Mouse (Mus musculus) kidney, embryonic 15.5 days (tissue): ENCODE measurements at regions not wholly inside any gene's neighbourhood (a gene's known extent, or its start where the extent isn't known, plus 50 kb on each side); places are given as distances from the start of the nearest gene placed in this dataset.
A peak's percentile ranks its signal among the peaks of the same experiment; 100 is the strongest.

Source experiments
- ATAC-seq: fragments of 200-750 bp; cut with Nextera tagmentation; replicated peaks from 2 replicates; pipeline ENCODE4 v1.8.0; 2017; ENCODE audit warnings: moderate TSS enrichment; ENCODE audit not compliant: low FRiP score
- H3K27ac ChIP-seq: fragments of 300-500 bp; sonication (generic); 2 replicates; pipeline ENCODE4 v1.5.1; 2015; ENCODE audit warnings: mild to moderate bottlenecking, inconsistent platforms
- H3K27me3 ChIP-seq: fragments of 300-500 bp; sonication (generic); 2 replicates; pipeline ENCODE4 v1.6.1; 2015; ENCODE audit warnings: inconsistent platforms
- H3K36me3 ChIP-seq: fragments of 300-500 bp; sonication (generic); 2 replicates; pipeline ENCODE4 v1.6.1; 2015; ENCODE audit warnings: inconsistent platforms
- H3K4me1 ChIP-seq: fragments of 300-500 bp; sonication (generic); 2 replicates; pipeline ENCODE4 v1.6.1; 2015; ENCODE audit warnings: inconsistent platforms
- H3K4me2 ChIP-seq: fragments of 300-500 bp; sonication (generic); 2 replicates; pipeline ENCODE4 v1.6.1; 2015; ENCODE audit warnings: moderate library complexity, mild to moderate bottlenecking, inconsistent platforms
- H3K4me3 ChIP-seq: fragments of 300-500 bp; sonication (generic); replicated peaks from 2 replicates; pipeline ENCODE4 v1.5.1; 2015; ENCODE audit warnings: mild to moderate bottlenecking, inconsistent platforms
- H3K9ac ChIP-seq: fragments of 300-500 bp; sonication (generic); 2 replicates; pipeline ENCODE4 v1.6.1; 2015; ENCODE audit warnings: mild to moderate bottlenecking, inconsistent platforms
- H3K9me3 ChIP-seq: fragments of 300-500 bp; sonication (generic); replicated peaks from 2 replicates; pipeline ENCODE4 v1.6.1; 2016; ENCODE audit warnings: inconsistent platforms
- WGBS: fragments of 180-500 bp; shearing (Covaris S2); methylation state at CpG from one replicate; pipeline ENCODE4 v1.1.7; 2015; ENCODE audit warnings: mixed read lengths; 5-methylcytosine and 5-hydroxymethylcytosine counted together

- Histone ChIP-seq H3K27me3 (no peaks in the 10 kb centered on the region), H3K9ac (no peak overlapping the region), H3K36me3 (no peaks in the 10 kb centered on the region), H3K4me1 (no peaks in the 10 kb centered on the region), H3K27ac (no peak overlapping the region), H3K4me2 (no peak overlapping the region), H3K4me3 (no peak overlapping the region), H3K9me3 (no peaks in the 10 kb centered on the region)
- ATAC-seq, result no peak
- WGBS, result 86% methylated on average over 2 of the region's 2 CpGs
Observed at GRCm38 (mm10) chr8:18412470-18412869, 565.6 kb downstream of the Defb40 start.

DNA sequence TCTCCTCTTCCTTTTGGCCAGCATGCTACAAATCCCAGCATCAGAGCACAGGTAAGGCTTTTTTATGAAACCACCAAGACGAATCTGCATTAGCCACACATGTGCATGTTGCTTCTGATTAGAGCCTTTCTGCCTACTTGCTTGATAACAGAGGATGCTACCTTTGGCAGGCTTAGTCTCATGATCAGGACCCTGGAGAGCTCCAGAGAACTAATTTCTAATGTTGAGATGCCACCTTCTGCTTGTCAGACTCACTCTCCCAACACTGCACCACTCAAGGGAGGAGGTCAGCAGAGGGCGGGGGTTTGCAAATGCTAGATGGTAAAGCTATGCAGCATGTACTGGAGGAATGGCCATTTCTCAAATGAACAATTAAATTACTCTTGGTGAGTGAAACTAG, 571.6 kb downstream of the Defb40 start:
- Histone ChIP-seq H3K27me3 (no peaks in the 10 kb centered on the region), H3K4me2 (no peak overlapping the region), H3K4me3 (no peak overlapping the region), H3K9ac (no peak overlapping the region), H3K27ac (no peak overlapping the region), H3K36me3 (no peaks in the 10 kb centered on the region), H3K9me3 (no peaks in the 10 kb centered on the region), H3K4me1 (no peaks in the 10 kb centered on the region)
- WGBS, result 62% methylated on average over 2 of the region's 2 CpGs
- ATAC-seq, result no peak

DNA sequence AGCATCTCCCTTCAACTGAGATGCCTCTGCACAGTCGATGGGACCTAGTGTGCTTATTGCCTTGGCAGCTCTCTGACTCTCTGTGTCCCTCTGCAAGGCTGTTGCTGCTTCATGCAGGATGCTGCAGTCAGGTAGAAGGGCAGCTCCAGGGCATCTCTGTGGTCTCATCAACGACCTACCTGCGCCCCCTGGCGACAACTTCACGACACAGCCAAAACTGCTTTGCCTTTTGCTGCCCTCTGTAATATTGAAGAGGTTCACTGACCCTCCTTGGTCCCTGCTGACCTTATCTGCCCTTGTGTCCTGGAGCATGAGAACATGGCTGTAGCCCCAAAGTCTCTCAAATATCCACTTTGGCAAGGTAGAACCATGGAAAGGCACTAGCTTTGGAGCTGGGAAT, 589.7 kb downstream of the Defb40 start:
- Histone ChIP-seq H3K9me3 (no peaks in the 10 kb centered on the region), H3K4me1 (no peaks in the 10 kb centered on the region), H3K9ac (no peak overlapping the region), H3K36me3 (no peaks in the 10 kb centered on the region), H3K4me3 (no peak overlapping the region), H3K27me3 (no peaks in the 10 kb centered on the region), H3K27ac (no peak overlapping the region), H3K4me2 (no peak overlapping the region)
- ATAC-seq, result no peak
- 4% methylated on average over 5 of the region's 5 CpGs for WGBS

DNA sequence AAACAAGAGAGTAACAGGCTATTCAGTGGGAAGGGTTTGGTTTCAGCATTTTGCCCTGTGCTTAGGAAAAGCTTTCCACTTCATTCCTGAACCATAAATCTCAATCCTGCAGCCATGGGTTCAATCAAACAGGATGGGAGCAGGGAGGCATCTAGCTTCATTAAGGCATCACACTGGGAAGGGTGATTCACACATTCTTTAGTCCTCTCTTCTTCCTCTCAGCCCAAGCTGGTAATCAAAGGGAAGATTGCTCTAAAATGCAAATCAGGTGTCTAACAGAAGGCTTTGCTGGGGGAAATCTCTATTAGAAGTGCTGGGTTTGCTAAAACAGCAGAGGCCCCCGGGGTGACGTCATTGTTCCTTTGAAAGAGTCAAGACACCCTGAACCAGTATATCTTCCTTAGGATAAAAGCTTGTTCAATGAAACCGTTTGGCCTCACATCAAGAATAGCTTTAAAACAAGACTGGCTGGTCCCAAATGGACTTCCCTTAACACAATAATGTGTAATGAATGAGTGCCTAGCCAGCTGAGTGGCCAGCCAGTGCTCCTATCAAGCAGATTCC, 596.4 kb downstream of the Defb40 start:
- Histone ChIP-seq H3K9ac (no peak overlapping the region), H3K4me2 (no peak overlapping the region), H3K4me1 (no peaks in the 10 kb centered on the region), H3K27me3 (no peaks in the 10 kb centered on the region), H3K27ac (no peak overlapping the region), H3K36me3 (no peaks in the 10 kb centered on the region), H3K4me3 (no peak overlapping the region), H3K9me3 (no peaks in the 10 kb centered on the region)
- no peak for ATAC-seq
- 4% methylated on average over 3 of the region's 3 CpGs for WGBS

DNA sequence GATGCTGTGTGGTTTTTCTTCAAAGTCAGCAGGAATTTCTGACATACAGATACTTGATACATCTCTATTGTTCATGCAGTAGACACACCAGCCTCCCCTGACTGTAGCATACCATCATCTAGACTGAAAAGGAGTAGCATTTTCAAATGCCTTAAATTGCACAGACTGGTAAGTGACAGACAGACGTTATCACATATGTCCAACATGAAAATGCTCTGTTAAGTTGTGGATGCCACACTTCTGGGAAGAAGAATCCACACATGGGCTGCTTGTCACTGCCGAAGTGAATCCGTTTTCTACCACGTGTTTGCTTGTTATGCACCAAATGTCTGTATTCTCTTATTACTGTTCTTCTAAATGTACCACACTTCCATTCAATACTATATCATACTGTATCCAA, 629.3 kb downstream of the Defb40 start:
- H3K4me3 ChIP-seq, result no peak overlapping the region
- H3K4me2 ChIP-seq, result no peak overlapping the region
- H3K27ac ChIP-seq, result no peak overlapping the region
- H3K36me3 ChIP-seq, result no peaks in the 10 kb centered on the region
- ATAC-seq, result no peak
- H3K4me1 ChIP-seq, result no peaks in the 10 kb centered on the region
- H3K9me3 ChIP-seq, result no peaks in the 10 kb centered on the region
- H3K27me3 ChIP-seq, result no peaks in the 10 kb centered on the region
- 87% methylated on average over 4 of the region's 4 CpGs for WGBS
- H3K9ac ChIP-seq, result no peak overlapping the region

DNA sequence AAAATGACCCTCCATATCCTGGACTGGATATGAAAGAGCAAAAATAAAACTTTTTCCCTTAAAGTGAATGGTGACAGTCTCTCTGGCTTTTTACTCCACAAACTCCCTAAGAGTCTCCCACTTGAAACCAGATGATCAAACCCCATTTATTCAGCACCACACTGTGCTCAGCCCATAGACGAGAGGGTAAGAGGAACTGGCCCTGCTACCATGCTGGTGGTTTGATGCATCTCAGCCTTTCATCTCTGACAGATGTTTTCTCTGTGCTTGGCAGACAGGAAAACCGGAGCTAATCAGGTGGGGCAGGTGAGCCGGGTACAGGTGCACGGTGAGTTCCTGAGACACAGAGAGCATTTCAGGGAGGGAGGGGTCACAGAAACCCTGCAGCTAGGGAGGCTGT, 631.8 kb downstream of the Defb40 start:
- H3K27ac ChIP-seq, result no peak overlapping the region
- H3K9me3 ChIP-seq, result no peaks in the 10 kb centered on the region
- no peaks in the 10 kb centered on the region for H3K4me1 ChIP-seq
- 42% methylated on average over 4 of the region's 4 CpGs for WGBS
- no peaks in the 10 kb centered on the region for H3K36me3 ChIP-seq
- no peak overlapping the region for H3K9ac ChIP-seq
- no peak for ATAC-seq
- H3K4me2 ChIP-seq, result no peak overlapping the region
- no peak overlapping the region for H3K4me3 ChIP-seq
- H3K27me3 ChIP-seq, result no peaks in the 10 kb centered on the region

DNA sequence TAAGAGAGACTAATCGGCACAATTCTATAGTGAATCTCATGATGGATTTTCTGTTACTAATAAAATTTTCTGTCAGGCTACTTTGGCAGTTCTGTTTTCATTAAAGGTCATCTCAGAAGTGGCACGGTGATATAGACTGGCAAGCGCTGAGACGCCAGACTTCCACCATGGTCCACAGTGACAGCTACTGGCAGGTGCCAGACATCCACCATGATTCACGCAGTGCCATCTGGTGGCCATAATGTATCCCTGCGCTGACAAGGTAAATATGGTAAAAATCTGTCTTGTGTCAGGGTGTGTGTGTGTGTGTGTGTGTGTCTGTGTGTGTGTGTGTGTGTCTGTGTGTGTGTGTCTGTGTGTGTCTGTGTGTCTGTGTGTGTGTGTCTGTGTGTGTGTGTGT, 632.7 kb downstream of the Defb40 start:
- no peaks in the 10 kb centered on the region for H3K27me3 ChIP-seq
- no peaks in the 10 kb centered on the region for H3K4me1 ChIP-seq
- no peak overlapping the region for H3K27ac ChIP-seq
- no peak overlapping the region for H3K4me3 ChIP-seq
- no peaks in the 10 kb centered on the region for H3K36me3 ChIP-seq
- H3K9me3 ChIP-seq, result no peaks in the 10 kb centered on the region
- H3K4me2 ChIP-seq, result no peak overlapping the region
- WGBS, result 30% methylated on average over 6 of the region's 6 CpGs
- peak; percentile 90 for ATAC-seq
- no peak overlapping the region for H3K9ac ChIP-seq

- ATAC-seq, result no peak
- WGBS, result 81% methylated on average over 5 of the region's 5 CpGs
- no peak overlapping the region for H3K4me2 ChIP-seq
- no peaks in the 10 kb centered on the region for H3K9me3 ChIP-seq
- H3K36me3 ChIP-seq, result no peaks in the 10 kb centered on the region
- no peak overlapping the region for H3K4me3 ChIP-seq
- H3K9ac ChIP-seq, result no peak overlapping the region
- no peaks in the 10 kb centered on the region for H3K4me1 ChIP-seq
- no peaks in the 10 kb centered on the region for H3K27me3 ChIP-seq
- H3K27ac ChIP-seq, result no peak overlapping the region
Observed at GRCm38 (mm10) chr8:18344838-18345237, 633.2 kb downstream of the Defb40 start.

DNA sequence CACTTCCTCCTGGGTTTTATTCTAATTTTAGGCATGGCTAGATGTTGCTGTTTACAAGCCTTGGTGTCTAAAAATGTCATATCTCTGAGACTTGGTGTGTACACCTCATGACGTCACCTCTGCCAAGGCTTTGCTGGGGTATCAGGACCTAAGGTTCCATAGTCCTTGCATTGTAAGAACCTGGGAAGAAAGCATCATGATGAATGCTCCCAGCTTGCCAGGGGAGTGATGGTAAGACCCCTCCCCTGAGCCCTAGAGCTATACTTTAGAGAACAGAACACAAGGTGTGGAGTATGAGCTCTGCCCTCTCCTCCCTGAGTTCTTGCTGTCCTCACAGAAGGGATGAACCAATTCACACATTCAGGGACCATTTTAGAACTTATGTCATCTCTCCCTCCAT, 642.5 kb downstream of the Defb40 start:
- Histone ChIP-seq H3K27ac (no peak overlapping the region), H3K4me2 (no peak overlapping the region), H3K4me3 (no peak overlapping the region), H3K9me3 (no peaks in the 10 kb centered on the region), H3K36me3 (no peaks in the 10 kb centered on the region), H3K27me3 (no peaks in the 10 kb centered on the region), H3K9ac (no peak overlapping the region), H3K4me1 (no peaks in the 10 kb centered on the region)
- 84% methylated on average over 1 of the region's 1 CpGs for WGBS
- ATAC-seq, result no peak

DNA sequence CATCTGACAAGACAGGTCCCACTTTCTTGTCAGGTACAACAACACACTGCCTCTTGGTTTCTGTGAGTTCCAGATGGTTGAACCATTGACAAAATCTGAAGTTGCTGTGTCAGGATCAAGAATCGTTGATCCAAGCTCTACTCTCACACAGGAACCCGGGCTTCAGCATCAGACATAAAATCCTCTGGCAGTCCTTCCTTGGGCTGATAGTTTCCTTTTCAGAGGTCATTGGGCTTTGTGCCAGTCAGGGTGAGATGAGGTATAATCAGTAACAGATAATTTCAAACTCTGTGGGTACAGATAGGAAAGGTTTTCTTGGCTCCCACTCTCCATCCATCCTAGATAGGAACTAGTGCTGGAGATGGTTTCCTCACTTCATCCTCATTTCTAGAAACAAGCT, 649.5 kb downstream of the Defb40 start:
- Histone ChIP-seq H3K4me2 (no peak overlapping the region), H3K4me1 (no peaks in the 10 kb centered on the region), H3K36me3 (no peaks in the 10 kb centered on the region), H3K27me3 (no peaks in the 10 kb centered on the region), H3K9ac (no peak overlapping the region), H3K9me3 (no peaks in the 10 kb centered on the region), H3K4me3 (no peak overlapping the region), H3K27ac (no peak overlapping the region)
- WGBS, result 75% methylated on average over 2 of the region's 2 CpGs
- no peak for ATAC-seq

GRCm38 (mm10) chr8:18316488-18316887, 661.6 kb downstream of the Defb40 start:
- Histone ChIP-seq H3K4me1 (no peaks in the 10 kb centered on the region), H3K4me3 (no peak overlapping the region), H3K27ac (no peak overlapping the region), H3K4me2 (no peak overlapping the region), H3K36me3 (no peaks in the 10 kb centered on the region), H3K9me3 (no peaks in the 10 kb centered on the region), H3K27me3 (no peaks in the 10 kb centered on the region), H3K9ac (no peak overlapping the region)
- ATAC-seq, result no peak
- whole genome bisulfite sequencing, result 63% methylated on average over 2 of the region's 2 CpGs

DNA sequence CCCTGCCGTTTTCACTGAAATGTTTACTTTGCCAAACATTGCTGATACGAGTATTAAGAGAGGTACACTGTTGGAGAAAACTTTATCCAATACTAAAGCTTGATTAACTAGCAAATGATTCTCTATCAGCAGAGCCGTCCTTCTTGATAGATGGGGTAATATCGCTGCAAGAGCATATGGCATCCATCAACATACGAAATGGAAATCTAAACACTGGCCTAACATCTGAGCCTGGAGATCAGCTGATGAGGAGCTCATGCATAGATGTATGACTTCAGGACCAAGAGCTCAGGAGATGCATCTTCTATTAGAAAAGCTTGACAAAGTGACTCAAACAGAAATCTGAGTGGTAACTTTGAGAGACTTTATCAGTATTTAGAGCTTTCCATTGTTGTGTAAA, 666.5 kb downstream of the Defb40 start:
- 69% methylated on average over 5 of the region's 5 CpGs for WGBS
- Histone ChIP-seq H3K4me3 (no peak overlapping the region), H3K4me2 (no peak overlapping the region), H3K9ac (no peak overlapping the region), H3K9me3 (no peaks in the 10 kb centered on the region), H3K36me3 (no peaks in the 10 kb centered on the region), H3K27ac (no peak overlapping the region), H3K27me3 (no peaks in the 10 kb centered on the region), H3K4me1 (no peaks in the 10 kb centered on the region)
- ATAC-seq, result no peak

DNA sequence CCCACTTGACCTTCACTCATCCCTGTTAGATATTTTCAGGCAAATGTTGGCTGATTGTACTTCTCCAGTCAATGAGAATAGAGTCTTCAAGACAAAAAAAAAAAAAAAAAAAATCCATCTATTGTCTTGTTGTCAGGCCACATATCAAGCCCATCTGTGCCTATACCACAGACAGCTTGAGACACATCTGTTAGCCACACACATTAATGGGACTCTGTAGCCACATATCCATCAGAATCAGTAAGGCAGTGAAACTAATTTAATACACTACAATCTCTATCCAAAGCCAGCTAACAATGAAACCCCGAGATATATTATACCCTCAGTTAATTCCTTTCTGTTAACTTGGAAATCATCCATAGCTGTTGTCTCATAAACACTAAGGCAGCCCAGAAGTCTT, 667.1 kb downstream of the Defb40 start:
- H3K27ac ChIP-seq, result no peak overlapping the region
- H3K4me1 ChIP-seq, result no peaks in the 10 kb centered on the region
- H3K4me2 ChIP-seq, result no peak overlapping the region
- no peaks in the 10 kb centered on the region for H3K9me3 ChIP-seq
- no peaks in the 10 kb centered on the region for H3K27me3 ChIP-seq
- no peak for ATAC-seq
- no peak overlapping the region for H3K4me3 ChIP-seq
- H3K36me3 ChIP-seq, result no peaks in the 10 kb centered on the region
- no peak overlapping the region for H3K9ac ChIP-seq
- 85% methylated on average over 1 of the region's 1 CpGs for WGBS
